Mouse (Mus musculus): ENCODE measurements at regions not wholly inside any gene's neighbourhood (a gene's known extent, or its start where the extent isn't known, plus 50 kb on each side); places are given as distances from the start of the nearest gene placed in this dataset.

DNA sequence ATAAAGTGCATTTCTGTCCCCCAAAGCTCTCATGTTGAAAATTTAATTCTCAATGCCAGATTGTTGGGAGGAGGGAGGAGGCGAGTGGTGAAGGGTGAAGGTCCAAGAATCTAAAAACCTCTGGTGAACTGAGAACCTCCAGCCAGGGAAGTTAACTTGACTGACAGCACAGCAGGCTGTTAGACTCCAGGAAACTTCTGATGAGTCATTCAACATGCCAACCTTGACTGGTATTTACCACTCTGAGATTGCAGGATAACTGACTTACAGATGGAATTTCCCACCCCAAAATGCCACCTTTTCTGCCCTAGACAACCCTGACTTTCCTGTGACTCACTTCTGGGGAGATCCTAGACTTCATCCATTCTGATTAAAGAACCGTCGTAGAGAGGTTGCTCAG is 58.6 kb upstream of the Prdm8 start:
- TF ChIP-seq CTCF (conservative IDR thresholded peaks at IDR 0.05) = no peak
- no peak for DNase-seq (ENCODE audit: low spot score in 2 of 2)
- no peak overlapping the region for H3K4me3 ChIP-seq
- no peak overlapping the region for H3K27ac ChIP-seq

- peak; percentile 63 to 80 for DNase-seq (ENCODE audit: low spot score in 2 of 2)
- H3K4me3 ChIP-seq = no peak overlapping the region
- peak overlapping the region; percentile 69; the same call in 1 of the 2 replicates for H3K27ac ChIP-seq
- no peak for TF ChIP-seq CTCF (conservative IDR thresholded peaks at IDR 0.05)
Measured at GRCm38 (mm10) chr5:98106261-98106660, 60.7 kb upstream of the Prdm8 start.

- no peak for DNase-seq (ENCODE audit: low spot score in 2 of 2)
- Histone ChIP-seq H3K4me3 (no peak overlapping the region), H3K27ac (no peak overlapping the region)
- no peak for TF ChIP-seq CTCF (conservative IDR thresholded peaks at IDR 0.05)
Measured at GRCm38 (mm10) chr5:98083409-98083808, 52.6 kb upstream of the Antxr2 start.

DNA sequence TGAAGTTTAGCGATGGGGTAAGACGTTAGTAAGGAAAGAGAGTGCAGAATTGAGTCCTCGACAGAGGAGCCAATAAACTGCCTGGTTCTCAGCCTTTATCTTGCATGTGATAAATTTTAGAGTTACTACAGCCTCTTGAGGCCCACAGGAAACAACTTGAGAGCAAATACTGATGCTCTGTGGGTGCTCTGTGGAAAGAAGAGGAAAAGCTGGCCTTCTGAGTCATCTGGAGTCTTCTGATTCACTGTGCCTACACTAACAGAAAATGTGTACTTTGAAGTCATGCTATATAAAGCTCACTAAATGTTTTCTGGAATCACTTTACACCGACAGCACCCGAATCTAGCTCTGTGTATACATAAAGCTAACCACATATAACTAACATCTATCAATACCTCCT is 50.4 kb upstream of the Antxr2 start:
- H3K27ac ChIP-seq = no peak overlapping the region
- no peak overlapping the region for H3K4me3 ChIP-seq
- TF ChIP-seq CTCF (conservative IDR thresholded peaks at IDR 0.05) = no peak
- no peak for DNase-seq (ENCODE audit: low spot score in 2 of 2)
